Mouse (Mus musculus) fibroblast of lung, adult 2 months (primary cell): ENCODE measurements around the gene Pnck.

Experiments
- DNase-seq: peaks from one replicate; pipeline ENCODE4 v3.0.0-alpha.2; 2011; ENCODE audit warnings: low read depth

The Pnck gene

DNA sequence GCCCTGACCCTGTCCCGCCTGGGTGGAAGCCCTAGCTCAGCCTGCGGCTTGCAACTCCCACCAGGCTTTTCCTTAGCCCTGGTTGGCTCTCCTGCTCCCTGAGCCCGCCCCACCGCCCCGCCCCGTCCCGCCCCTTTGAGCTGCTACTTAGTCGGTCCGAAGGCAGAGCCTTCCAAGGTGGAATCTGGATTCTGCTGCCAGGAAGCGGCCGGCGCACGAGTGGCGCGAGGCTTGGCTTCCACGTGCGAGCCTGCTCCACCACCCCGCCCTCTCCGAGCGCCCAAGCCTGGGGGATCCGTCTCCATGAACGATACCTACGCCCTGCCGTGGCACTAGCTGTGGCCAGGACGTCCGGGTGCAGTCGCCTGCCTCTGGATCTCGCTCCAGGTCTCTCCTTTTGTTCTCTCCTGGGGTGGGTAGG lies 20.7 kb downstream of the Pnck start, which contains the start of gene Dusp9:
TSS of gene Dusp9 (plus strand) at position 165 of the 421 bp plus-strand sequence.
- no peak for DNase-seq

DNA sequence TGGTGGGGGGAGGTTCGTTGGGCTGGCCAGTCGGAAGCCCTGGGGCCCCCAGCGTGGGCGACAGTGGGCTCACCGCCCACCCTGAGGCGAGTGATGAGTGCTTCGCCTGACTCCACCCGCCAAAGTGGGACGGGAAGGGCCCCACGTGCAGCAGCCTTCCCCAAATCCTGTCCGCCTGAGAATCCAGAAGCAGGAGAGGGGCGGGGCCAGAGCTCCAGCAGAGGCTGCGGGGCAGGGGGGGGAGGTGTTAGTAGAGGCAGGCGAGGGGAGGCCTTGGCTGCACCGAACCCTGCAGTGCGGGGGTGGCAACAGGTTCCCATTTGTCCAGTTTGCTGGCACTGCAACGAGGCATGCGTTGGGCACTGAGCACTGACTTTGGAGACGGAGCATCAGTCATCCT lies 22.5 kb downstream of the Pnck start:
- no peak for DNase-seq

DNA sequence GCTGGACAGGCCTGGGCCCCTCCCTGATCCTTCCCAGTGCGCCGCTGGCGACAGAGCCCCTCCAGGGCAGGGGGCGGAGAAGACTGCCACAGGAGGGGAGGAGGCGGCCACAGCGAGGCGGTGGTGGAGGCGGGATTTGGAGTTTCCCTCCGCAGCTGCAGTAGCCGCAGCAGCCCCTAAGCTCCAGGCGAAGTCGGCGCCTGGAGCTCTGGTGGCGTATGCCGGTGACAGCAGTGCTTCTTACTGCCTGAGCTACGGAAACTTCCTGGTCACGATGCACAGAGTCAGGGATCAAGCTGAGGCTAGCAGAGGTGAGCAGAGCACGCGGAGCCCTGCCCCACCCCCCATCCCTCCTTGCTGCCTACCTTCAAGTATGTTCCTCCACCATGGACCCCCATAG lies 24.5 kb downstream of the Pnck start:
- DNase-seq = no peak

DNA sequence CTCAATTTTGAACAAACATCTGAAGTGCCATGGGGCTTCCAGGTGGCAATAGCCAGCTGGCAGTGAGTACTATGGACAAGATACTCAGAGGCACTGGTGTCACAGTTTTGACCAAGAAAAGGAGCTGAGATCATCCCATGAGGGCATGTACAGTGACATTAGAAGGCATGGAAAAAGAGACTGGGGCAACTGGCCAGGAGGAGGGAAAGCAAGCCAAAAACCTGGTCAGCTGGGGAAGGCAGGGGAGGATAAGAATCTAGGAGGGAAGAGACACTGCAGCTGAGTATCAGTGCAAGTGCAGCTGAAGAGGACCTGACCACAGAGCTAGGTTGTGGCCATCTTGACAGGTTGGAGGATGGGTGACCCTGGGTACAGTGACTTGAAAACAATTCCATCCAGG lies 32.9 kb downstream of the Pnck start:
- no peak for DNase-seq

DNA sequence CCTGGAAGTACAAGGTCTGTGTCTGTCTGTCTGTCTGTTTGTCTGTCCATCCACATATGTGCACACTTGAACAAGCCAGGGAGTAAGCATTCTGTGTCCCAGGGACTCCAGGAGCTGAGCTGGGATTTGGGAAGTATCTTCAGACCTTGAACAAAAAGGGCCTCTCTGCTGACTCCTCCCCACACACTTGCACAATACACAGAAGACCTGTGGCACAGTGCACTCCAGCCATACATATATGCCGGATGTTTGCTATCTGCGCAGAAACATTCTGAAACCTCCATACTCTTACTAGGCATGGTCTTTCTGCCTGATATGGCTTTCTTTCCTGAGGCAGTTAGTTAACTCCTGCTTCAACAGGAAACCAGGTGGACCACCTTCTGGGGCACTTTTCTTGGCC lies 40.0 kb downstream of the Pnck start:
- no peak for DNase-seq

DNA sequence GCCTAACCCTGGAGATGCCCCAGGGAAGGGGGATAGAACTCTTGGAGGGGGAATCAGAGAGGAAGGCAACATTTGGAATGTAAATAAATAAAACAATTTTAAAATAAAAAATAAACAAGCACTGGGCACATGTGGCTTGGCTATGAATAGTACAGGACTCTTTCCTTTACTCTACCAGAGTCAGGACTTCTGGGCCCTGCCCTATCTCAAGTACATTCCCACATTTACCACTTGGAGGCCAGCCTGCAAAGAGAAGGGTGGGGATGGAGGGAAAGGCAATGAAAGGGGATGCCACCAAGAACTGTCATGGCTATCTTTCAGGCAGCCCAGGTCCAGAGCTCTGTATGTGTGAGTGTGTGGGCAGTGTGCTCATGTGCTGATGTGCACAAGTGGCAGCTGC lies 40.5 kb downstream of the Pnck start:
- DNase-seq = no peak

DNA sequence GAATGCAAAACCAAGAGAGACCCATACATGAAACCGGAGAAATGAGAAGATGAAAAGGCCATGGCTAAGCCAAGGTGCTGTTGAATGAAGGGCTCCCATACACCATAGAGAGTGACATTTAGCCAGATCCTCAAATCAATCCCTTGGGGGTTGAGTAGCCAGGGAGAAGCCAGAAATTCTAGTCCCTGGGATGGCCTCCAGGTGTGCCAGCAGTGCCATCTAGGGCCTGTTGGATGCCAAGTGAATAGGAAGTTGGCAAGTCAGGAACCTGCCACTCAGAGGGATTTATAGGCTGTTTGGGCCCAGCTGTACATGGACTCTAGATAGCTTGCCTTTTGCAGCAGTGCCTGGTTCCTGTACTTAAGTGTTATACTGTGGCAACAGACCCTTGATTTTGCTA lies 44.0 kb downstream of the Pnck start:
- DNase-seq = no peak

DNA sequence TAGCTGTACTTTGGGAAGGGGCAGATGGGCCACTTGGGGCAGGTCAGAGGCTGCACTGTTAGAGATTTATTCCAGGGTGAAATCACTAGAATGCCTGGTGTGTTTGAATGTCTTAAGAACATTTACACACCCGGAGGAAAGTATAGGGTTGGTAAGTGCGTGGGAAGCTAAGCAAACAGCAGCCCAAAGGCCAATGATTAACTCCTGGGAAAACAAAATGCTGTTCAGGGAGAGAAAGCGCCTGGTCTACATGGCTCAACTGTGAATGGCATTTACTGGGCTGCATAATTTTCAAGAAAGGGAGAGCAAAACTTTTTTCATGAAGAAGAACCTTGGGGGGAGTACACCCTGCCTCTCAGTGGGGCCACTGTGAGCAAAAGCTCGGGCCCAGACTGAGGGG lies 46.3 kb downstream of the Pnck start:
- DNase-seq = no peak
